Mouse (Mus musculus) limb, embryonic 14.5 days (tissue): ENCODE data around the gene Ssc5d. TPM values are rescaled to one million over a fixed set of nuclear protein-coding genes. Genes with fewer than 3 reads are reported as not detected.

ENCODE experiments used
- ATAC-seq: fragments of 200-750 bp; cut with Nextera tagmentation; 2 replicates; pipeline ENCODE4 v1.8.0; 2017; ENCODE audit warnings: low read depth, moderate number of reproducible peaks, moderate TSS enrichment; ENCODE audit not compliant: low FRiP score
- DNase-seq: peaks from one replicate; pipeline ENCODE4 v3.0.0-alpha.2; 2015; ENCODE audit warnings: low spot score
- H3K27ac ChIP-seq: fragments of 300-500 bp; sonication (generic); replicated peaks from 2 replicates; pipeline ENCODE4 v1.5.1; 2014; ENCODE audit warnings: low read depth, mild to moderate bottlenecking, low read length, moderate library complexity, mixed read lengths
- H3K27me3 ChIP-seq: fragments of 300-500 bp; sonication (generic); 2 replicates; pipeline ENCODE4 v1.6.1; 2014; ENCODE audit warnings: low read length, mixed read lengths; ENCODE audit not compliant: control insufficient read depth, insufficient read depth
- H3K36me3 ChIP-seq: fragments of 300-500 bp; sonication (generic); 2 replicates; pipeline ENCODE4 v1.6.1; 2014; ENCODE audit warnings: mild to moderate bottlenecking, low read length, moderate library complexity, mixed read lengths; ENCODE audit not compliant: control insufficient read depth, insufficient read depth
- H3K4me1 ChIP-seq: fragments of 300-500 bp; sonication (generic); 2 replicates; pipeline ENCODE4 v1.6.1; 2014; ENCODE audit warnings: antibody characterized with exemption, low read length, mixed read lengths; ENCODE audit not compliant: control insufficient read depth, insufficient read depth
- H3K4me2 ChIP-seq: fragments of 300-500 bp; sonication (generic); replicated peaks from 2 replicates; pipeline ENCODE4 v1.6.1; 2014; ENCODE audit warnings: low read depth, mild to moderate bottlenecking, low read length, moderate library complexity; ENCODE audit not compliant: severe bottlenecking
- H3K4me3 ChIP-seq: fragments of 300-500 bp; sonication (generic); replicated peaks from 2 replicates; pipeline ENCODE4 v1.5.1; 2014; ENCODE audit warnings: low read length
- H3K9ac ChIP-seq: fragments of 300-500 bp; sonication (generic); 2 replicates; pipeline ENCODE4 v1.6.1; 2014; ENCODE audit warnings: mild to moderate bottlenecking, low read depth, low read length, moderate library complexity; ENCODE audit not compliant: severe bottlenecking
- H3K9me3 ChIP-seq: fragments of 300-500 bp; sonication (generic); 2 replicates; pipeline ENCODE4 v1.6.1; 2016; ENCODE audit warnings: low read length; ENCODE audit not compliant: control insufficient read depth
- POLR2A ChIP-seq: fragments of 200-500 bp; IDR thresholded peaks from 2 replicates; pipeline ENCODE4 v1.8.0; 2012; ENCODE audit warnings: inconsistent platforms, mild to moderate bottlenecking, moderate library complexity, borderline replicate concordance; ENCODE audit not compliant: insufficient read depth, insufficient read length; ENCODE audit errors: extremely low read depth
- WGBS: fragments of 180-500 bp; shearing (Covaris S2); extraction: QIAGEN DNeasy Blood & Tissue Kit; methylation state at CpG from one replicate; pipeline ENCODE4 v1.1.7; 2014; 5-methylcytosine and 5-hydroxymethylcytosine counted together
- polyA plus RNA-seq, 2 experiments: library from polyadenylated mRNA; depleted of rRNA in 1 of 2; stranded (reverse) in 1 of 2; unstranded in 1 of 2; fragments of >200 nt; fragmentation: Nextera tagmentation in 1 of 2; extraction: Ambion mirVana in 1 of 2; gene quantifications; 2 replicates each; pipeline versions ENCODE4 v1.2.1 to v1.2.3; 2012 to 2014

The Ssc5d gene
- polyA plus RNA-seq, 2 experiments, result 13.6 to 38.1 TPM

DNA sequence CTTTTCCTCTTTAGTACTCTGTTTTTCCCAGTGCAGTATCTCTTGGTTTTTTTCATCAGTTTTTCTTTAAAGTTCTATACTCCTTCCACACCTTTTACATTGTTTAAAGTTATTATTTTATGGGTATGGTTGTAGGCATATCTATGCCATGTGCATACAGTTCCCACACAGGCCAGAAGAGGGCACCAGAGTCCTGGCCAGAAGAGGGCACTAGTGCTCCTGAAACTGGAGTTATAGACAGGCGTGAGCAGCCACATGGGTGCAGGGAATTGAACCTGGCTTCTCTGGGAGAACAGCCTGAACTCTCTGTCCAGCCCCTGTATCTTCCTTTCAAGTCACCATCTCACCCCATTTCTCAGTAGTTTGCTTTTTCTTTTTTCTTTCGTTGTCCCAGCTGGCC lies 12.9 kb downstream of the Ssc5d start:
- Histone ChIP-seq H3K4me1 (no peaks in the 10 kb centered on the region), H3K27me3 (no peaks in the 10 kb centered on the region), H3K4me3 (no peak overlapping the region), H3K9me3 (no peaks in the 10 kb centered on the region), H3K36me3 (no peaks in the 10 kb centered on the region), H3K9ac (no peak overlapping the region), H3K27ac (no peak overlapping the region), H3K4me2 (no peak overlapping the region)
- TF ChIP-seq POLR2A, result no peak
- no peak for ATAC-seq
- 41% methylated on average over 2 of the region's 2 CpGs for WGBS
- DNase-seq, result no peak

- H3K4me3 ChIP-seq, result no peak overlapping the region
- H3K27me3 ChIP-seq, result no peaks in the 10 kb centered on the region
- H3K9ac ChIP-seq, result no peak overlapping the region
- 15% methylated on average over 9 of the region's 9 CpGs for WGBS
- no peaks in the 10 kb centered on the region for H3K36me3 ChIP-seq
- peak; percentile 77 for DNase-seq
- H3K27ac ChIP-seq, result no peak overlapping the region
- TF ChIP-seq POLR2A, result no peak
- H3K9me3 ChIP-seq, result no peaks in the 10 kb centered on the region
- no peak overlapping the region for H3K4me2 ChIP-seq
- 0 out of 2 replicates have a peak, but pooled peaks have one; percentile 42 for ATAC-seq
- no peaks in the 10 kb centered on the region for H3K4me1 ChIP-seq
These were observed 14.5 kb downstream of the Ssc5d start for GRCm38 (mm10) chr7:4940068-4940479.

- H3K27me3 ChIP-seq, result no peaks in the 10 kb centered on the region
- H3K4me1 ChIP-seq, result no peaks in the 10 kb centered on the region
- DNase-seq (no peak), ATAC-seq (no peak)
- H3K9me3 ChIP-seq, result no peaks in the 10 kb centered on the region
- no peak overlapping the region for H3K4me3 ChIP-seq
- WGBS, result 37% methylated on average over 5 of the region's 5 CpGs
- no peak for TF ChIP-seq POLR2A
- H3K4me2 ChIP-seq, result no peak overlapping the region
- no peak overlapping the region for H3K27ac ChIP-seq
- no peaks in the 10 kb centered on the region for H3K36me3 ChIP-seq
- H3K9ac ChIP-seq, result no peak overlapping the region
These were observed 17.1 kb downstream of the Ssc5d start for GRCm38 (mm10) chr7:4942673-4943072.

DNA sequence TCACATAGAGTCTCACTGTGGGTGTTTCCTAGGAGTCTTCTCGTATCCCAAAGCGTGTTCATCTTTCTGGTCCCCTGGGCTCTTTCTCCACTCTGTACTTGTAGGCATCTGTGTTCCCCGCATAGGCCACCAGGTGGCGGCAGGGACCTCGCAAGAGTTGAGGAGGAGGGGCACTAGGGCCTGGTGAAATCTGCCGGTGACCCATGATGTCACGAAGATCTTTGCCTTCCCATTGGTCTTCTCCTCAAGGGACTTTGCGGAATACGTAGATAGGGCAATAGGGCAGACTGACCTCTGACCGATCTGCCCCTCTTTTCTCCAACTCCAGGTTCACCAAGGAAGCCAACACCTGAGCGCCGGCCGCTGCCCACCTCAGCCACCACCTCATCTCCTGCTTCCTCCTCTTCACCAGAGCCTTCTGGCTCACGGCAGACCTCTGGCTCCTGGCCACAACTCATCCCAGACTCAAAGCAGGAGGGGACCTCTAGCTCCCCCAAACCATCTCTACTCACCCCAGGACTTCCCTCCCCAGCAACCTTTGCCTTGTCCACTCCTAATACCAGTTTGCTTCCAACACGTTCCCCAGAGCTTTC lies 17.7 kb downstream of the Ssc5d start:
- peak overlapping the region; percentile 29 for H3K4me3 ChIP-seq
- 18% methylated on average over 15 of the region's 15 CpGs for WGBS
- TF ChIP-seq POLR2A, result no peak
- no peaks in the 10 kb centered on the region for H3K27me3 ChIP-seq
- ATAC-seq, result peak; percentile 87
- no peaks in the 10 kb centered on the region for H3K36me3 ChIP-seq
- no peaks in the 10 kb centered on the region for H3K9me3 ChIP-seq
- DNase-seq, result peak; percentile 90
- peak overlapping the region; percentile 45 for H3K4me2 ChIP-seq
- H3K9ac ChIP-seq, result no peak overlapping the region
- no peak overlapping the region for H3K27ac ChIP-seq
- H3K4me1 ChIP-seq, result no peaks in the 10 kb centered on the region

- no peak overlapping the region for H3K4me2 ChIP-seq
- WGBS, result 0% methylated on average over 1 of the region's 2 CpGs
- H3K36me3 ChIP-seq, result no peaks in the 10 kb centered on the region
- no peak overlapping the region for H3K4me3 ChIP-seq
- TF ChIP-seq POLR2A, result no peak
- no peak overlapping the region for H3K9ac ChIP-seq
- no peak; the same call in 1 of the 2 replicates for ATAC-seq
- H3K4me1 ChIP-seq, result no peaks in the 10 kb centered on the region
- no peaks in the 10 kb centered on the region for H3K9me3 ChIP-seq
- no peak overlapping the region for H3K27ac ChIP-seq
- H3K27me3 ChIP-seq, result no peaks in the 10 kb centered on the region
- no peak for DNase-seq
These were observed 22.3 kb downstream of the Ssc5d start for GRCm38 (mm10) chr7:4947855-4948254.
